Mouse (Mus musculus): ENCODE measurements around the gene Ficd. TPM values are rescaled to one million over a fixed set of nuclear protein-coding genes. Genes with fewer than 3 reads are reported as not detected.

Ficd gene
- polyA plus RNA-seq, 1 experiment from 2014 or later: 9.2 TPM

DNA sequence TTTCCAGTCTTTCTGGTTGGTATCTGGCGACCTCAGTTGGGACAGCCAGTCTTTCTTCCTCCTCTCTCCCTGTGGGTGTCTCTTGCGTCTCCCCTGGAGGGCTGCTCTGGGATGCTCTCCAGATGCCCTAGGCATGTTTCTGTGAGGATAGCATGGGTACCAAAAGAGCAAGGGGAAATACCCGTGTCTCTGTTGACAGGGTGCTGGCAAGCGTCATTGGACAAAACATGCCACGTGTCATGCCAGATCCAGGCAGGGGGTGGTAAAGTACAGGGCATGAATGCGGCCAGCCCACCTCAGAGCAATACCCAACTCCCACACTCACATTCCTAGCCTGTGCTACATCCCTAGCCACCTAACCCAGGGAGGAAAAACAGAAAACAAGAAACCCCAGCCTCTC is 9.0 kb upstream of the Ficd start:
- no peaks in the 10 kb centered on the region for H3K9me3 ChIP-seq (ENCODE audit: control insufficient read depth, low read length)
- no peak for ATAC-seq
- no peak overlapping the region for H3K4me3 ChIP-seq (replicated peaks; ENCODE audit: low read length)
- 75% methylated on average over 6 of the region's 6 CpGs for WGBS
- H3K4me2 ChIP-seq (ENCODE audit: low read length): no peak overlapping the region
- H3K27ac ChIP-seq (ENCODE audit: low read length): no peak overlapping the region
- peaks cover 5% of the 10 kb centered on the region for H3K4me1 ChIP-seq (replicated peaks; ENCODE audit: control insufficient read depth, insufficient read depth, low read length)
- H3K27me3 ChIP-seq (replicated peaks; ENCODE audit: control insufficient read depth, insufficient read depth, low read length): no peaks in the 10 kb centered on the region
- H3K36me3 ChIP-seq (ENCODE audit: control insufficient read depth, insufficient read depth): no peaks in the 10 kb centered on the region
- H3K9ac ChIP-seq (replicated peaks; ENCODE audit: low read depth, low read length): no peak overlapping the region

GRCm38 (mm10) chr5:113727238-113727637 is 8.4 kb upstream of the Ficd start:
- Histone ChIP-seq H3K4me1 (replicated peaks; ENCODE audit: control insufficient read depth, insufficient read depth, low read length) (peaks cover 5% of the 10 kb centered on the region), H3K9ac (replicated peaks; ENCODE audit: low read depth, low read length) (no peak overlapping the region), H3K4me3 (replicated peaks; ENCODE audit: low read length) (no peak overlapping the region), H3K4me2 (ENCODE audit: low read length) (no peak overlapping the region), H3K27ac (ENCODE audit: low read length) (no peak overlapping the region), H3K9me3 (ENCODE audit: control insufficient read depth, low read length) (no peaks in the 10 kb centered on the region), H3K27me3 (replicated peaks; ENCODE audit: control insufficient read depth, insufficient read depth, low read length) (no peaks in the 10 kb centered on the region), H3K36me3 (ENCODE audit: control insufficient read depth, insufficient read depth) (no peaks in the 10 kb centered on the region)
- ATAC-seq: no peak
- 63% methylated on average over 12 of the region's 12 CpGs for WGBS

GRCm38 (mm10) chr5:113728011-113728410 is 7.6 kb upstream of the Ficd start:
- H3K9me3 ChIP-seq (ENCODE audit: control insufficient read depth, low read length): no peaks in the 10 kb centered on the region
- ATAC-seq: no peak
- no peak overlapping the region for H3K4me3 ChIP-seq (replicated peaks; ENCODE audit: low read length)
- no peak overlapping the region for H3K4me2 ChIP-seq (ENCODE audit: low read length)
- H3K27ac ChIP-seq (ENCODE audit: low read length): no peak overlapping the region
- peaks cover 5% of the 10 kb centered on the region for H3K4me1 ChIP-seq (replicated peaks; ENCODE audit: control insufficient read depth, insufficient read depth, low read length)
- no peak overlapping the region for H3K9ac ChIP-seq (replicated peaks; ENCODE audit: low read depth, low read length)
- no peaks in the 10 kb centered on the region for H3K27me3 ChIP-seq (replicated peaks; ENCODE audit: control insufficient read depth, insufficient read depth, low read length)
- no peaks in the 10 kb centered on the region for H3K36me3 ChIP-seq (ENCODE audit: control insufficient read depth, insufficient read depth)
- WGBS: 66% methylated on average over 7 of the region's 7 CpGs

- Histone ChIP-seq H3K27me3 (replicated peaks; ENCODE audit: control insufficient read depth, insufficient read depth, low read length) (no peaks in the 10 kb centered on the region), H3K4me1 (replicated peaks; ENCODE audit: control insufficient read depth, insufficient read depth, low read length) (peaks cover 5% of the 10 kb centered on the region), H3K4me2 (ENCODE audit: low read length) (no peak overlapping the region), H3K36me3 (ENCODE audit: control insufficient read depth, insufficient read depth) (no peaks in the 10 kb centered on the region), H3K9me3 (ENCODE audit: control insufficient read depth, low read length) (no peaks in the 10 kb centered on the region), H3K9ac (replicated peaks; ENCODE audit: low read depth, low read length) (no peak overlapping the region), H3K4me3 (replicated peaks; ENCODE audit: low read length) (no peak overlapping the region), H3K27ac (ENCODE audit: low read length) (no peak overlapping the region)
- WGBS: 88% methylated on average over 7 of the region's 7 CpGs
- ATAC-seq: no peak
Observed at GRCm38 (mm10) chr5:113728691-113729090, 6.9 kb upstream of the Ficd start.

DNA sequence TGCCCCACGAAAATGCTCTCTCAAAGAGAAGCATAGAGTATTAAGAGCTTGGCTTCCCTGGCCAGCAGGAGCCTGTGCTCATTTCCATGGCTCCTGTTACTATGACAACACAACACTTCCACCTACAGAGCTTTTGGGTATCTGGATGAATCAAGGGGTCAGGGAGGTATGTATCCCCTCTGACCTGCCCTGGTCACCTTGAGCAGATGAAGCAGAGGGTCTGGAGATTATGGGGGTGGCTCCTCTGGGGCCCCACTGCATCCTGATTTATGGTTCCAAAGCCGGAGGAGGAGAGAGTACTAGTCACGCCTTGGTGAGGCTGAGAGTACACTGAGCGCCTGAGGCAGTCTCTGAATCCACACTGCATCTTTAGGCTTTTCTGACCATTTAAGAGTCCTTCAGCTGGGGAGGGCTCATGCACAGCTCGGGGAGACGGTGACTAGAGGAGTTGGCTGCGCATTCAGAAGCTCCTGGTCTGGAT is 4.9 kb upstream of the Ficd start:
- no peak overlapping the region for H3K4me3 ChIP-seq (replicated peaks; ENCODE audit: low read length)
- no peak for ATAC-seq
- peaks cover 6% of the 10 kb centered on the region for H3K4me1 ChIP-seq (replicated peaks; ENCODE audit: control insufficient read depth, insufficient read depth, low read length)
- no peak overlapping the region for H3K9ac ChIP-seq (replicated peaks; ENCODE audit: low read depth, low read length)
- H3K4me2 ChIP-seq (ENCODE audit: low read length): no peak overlapping the region
- no peaks in the 10 kb centered on the region for H3K27me3 ChIP-seq (replicated peaks; ENCODE audit: control insufficient read depth, insufficient read depth, low read length)
- peak overlapping the region; percentile 14; the same call in 1 of the 2 replicates for H3K27ac ChIP-seq (ENCODE audit: low read length)
- H3K9me3 ChIP-seq (ENCODE audit: control insufficient read depth, low read length): no peaks in the 10 kb centered on the region
- no peaks in the 10 kb centered on the region for H3K36me3 ChIP-seq (ENCODE audit: control insufficient read depth, insufficient read depth)
- WGBS: 63% methylated on average over 7 of the region's 7 CpGs

- 85% methylated on average over 7 of the region's 7 CpGs for WGBS
Observed at GRCm38 (mm10) chr5:113731174-113731573, 4.4 kb upstream of the Ficd start.

GRCm38 (mm10) chr5:113732182-113732581 is 3.4 kb upstream of the Ficd start:
- no peaks in the 10 kb centered on the region for H3K27me3 ChIP-seq (replicated peaks; ENCODE audit: control insufficient read depth, insufficient read depth, low read length)

More at GRCm38 (mm10) chr5:113731174-113731573, 4.4 kb upstream of the Ficd start:
- no peak overlapping the region for H3K4me2 ChIP-seq (ENCODE audit: low read length)
- H3K27me3 ChIP-seq (replicated peaks; ENCODE audit: control insufficient read depth, insufficient read depth, low read length): no peaks in the 10 kb centered on the region
- peak overlapping the region; percentile 14; the same call in 1 of the 2 replicates for H3K27ac ChIP-seq (ENCODE audit: low read length)
- no peaks in the 10 kb centered on the region for H3K9me3 ChIP-seq (ENCODE audit: control insufficient read depth, low read length)
- H3K9ac ChIP-seq (replicated peaks; ENCODE audit: low read depth, low read length): no peak overlapping the region
- H3K4me1 ChIP-seq (replicated peaks; ENCODE audit: control insufficient read depth, insufficient read depth, low read length): peaks cover 8% of the 10 kb centered on the region
- H3K36me3 ChIP-seq (ENCODE audit: control insufficient read depth, insufficient read depth): no peaks in the 10 kb centered on the region
- H3K4me3 ChIP-seq (replicated peaks; ENCODE audit: low read length): no peak overlapping the region
- no peak for ATAC-seq

GRCm38 (mm10) chr5:113734376-113734775 is 1.2 kb upstream of the Ficd start:
- Histone ChIP-seq H3K9me3 (ENCODE audit: control insufficient read depth, low read length) (no peaks in the 10 kb centered on the region), H3K4me1 (replicated peaks; ENCODE audit: control insufficient read depth, insufficient read depth, low read length) (peaks cover 19% of the 10 kb centered on the region), H3K4me2 (ENCODE audit: low read length) (no peak overlapping the region), H3K36me3 (ENCODE audit: control insufficient read depth, insufficient read depth) (peaks cover 7% of the 10 kb centered on the region), H3K4me3 (replicated peaks; ENCODE audit: low read length) (no peak overlapping the region), H3K27me3 (replicated peaks; ENCODE audit: control insufficient read depth, insufficient read depth, low read length) (no peaks in the 10 kb centered on the region), H3K9ac (replicated peaks; ENCODE audit: low read depth, low read length) (no peak overlapping the region), H3K27ac (ENCODE audit: low read length) (no peak overlapping the region)
- 62% methylated on average over 5 of the region's 5 CpGs for WGBS
- no peak for ATAC-seq

More at GRCm38 (mm10) chr5:113732182-113732581, 3.4 kb upstream of the Ficd start:
- no peak for ATAC-seq
- Histone ChIP-seq H3K4me2 (ENCODE audit: low read length) (no peak overlapping the region), H3K36me3 (ENCODE audit: control insufficient read depth, insufficient read depth) (no peaks in the 10 kb centered on the region), H3K9ac (replicated peaks; ENCODE audit: low read depth, low read length) (no peak overlapping the region), H3K4me3 (replicated peaks; ENCODE audit: low read length) (no peak overlapping the region), H3K4me1 (replicated peaks; ENCODE audit: control insufficient read depth, insufficient read depth, low read length) (peaks cover 17% of the 10 kb centered on the region), H3K27ac (ENCODE audit: low read length) (no peak overlapping the region), H3K9me3 (ENCODE audit: control insufficient read depth, low read length) (no peaks in the 10 kb centered on the region)
- 29% methylated on average over 6 of the region's 6 CpGs for WGBS

DNA sequence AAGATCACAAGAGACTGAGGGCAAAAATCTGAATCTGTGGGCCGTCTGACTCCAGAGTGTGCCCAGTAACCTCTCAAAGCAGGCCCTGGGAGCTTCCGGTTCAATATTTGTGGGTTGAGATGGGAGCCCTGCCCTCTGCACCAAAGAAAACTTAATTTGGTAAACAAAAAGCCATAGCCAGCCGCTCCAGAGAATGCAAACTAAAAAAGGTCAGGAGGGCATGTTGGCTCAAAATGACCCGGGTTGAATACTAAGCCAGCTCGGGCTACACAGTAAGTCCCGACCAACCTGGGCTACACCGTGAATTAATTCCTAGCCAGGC is 619 bp upstream of the Ficd start:
- peak overlapping the region; percentile 75 for H3K9ac ChIP-seq (replicated peaks; ENCODE audit: low read depth, low read length)
- H3K9me3 ChIP-seq (ENCODE audit: control insufficient read depth, low read length): no peaks in the 10 kb centered on the region
- H3K27ac ChIP-seq (ENCODE audit: low read length): peak overlapping the region; percentile 96
- H3K4me3 ChIP-seq (replicated peaks; ENCODE audit: low read length): peak overlapping the region; percentile 73
- WGBS: 26% methylated on average over 7 of the region's 7 CpGs
- H3K4me1 ChIP-seq (replicated peaks; ENCODE audit: control insufficient read depth, insufficient read depth, low read length): peaks cover 19% of the 10 kb centered on the region
- H3K27me3 ChIP-seq (replicated peaks; ENCODE audit: control insufficient read depth, insufficient read depth, low read length): no peaks in the 10 kb centered on the region
- no peak for ATAC-seq
- peaks cover 12% of the 10 kb centered on the region for H3K36me3 ChIP-seq (ENCODE audit: control insufficient read depth, insufficient read depth)
- peak overlapping the region; percentile 81 for H3K4me2 ChIP-seq (ENCODE audit: low read length)

DNA sequence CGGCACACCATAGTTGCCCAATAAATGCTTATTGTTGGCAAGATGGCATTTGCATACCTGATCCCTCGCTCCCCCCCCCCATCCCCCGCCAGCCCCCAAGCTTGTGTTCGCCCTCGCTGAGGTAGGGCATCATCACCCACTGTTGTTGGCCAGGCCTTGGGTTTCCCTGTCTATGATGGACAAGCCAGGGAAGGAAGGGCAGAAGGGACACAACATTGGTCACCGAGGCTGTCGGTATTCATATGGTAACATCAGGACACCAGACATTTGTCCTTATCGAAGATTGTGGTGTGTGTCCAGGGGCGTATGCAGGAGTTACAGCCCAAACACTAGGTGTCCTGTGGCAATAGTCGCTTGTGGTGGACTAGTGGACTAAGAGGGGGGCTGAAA is 505 bp downstream of the Ficd start:
- no peaks in the 10 kb centered on the region for H3K27me3 ChIP-seq (replicated peaks; ENCODE audit: control insufficient read depth, insufficient read depth, low read length)
- peaks cover 19% of the 10 kb centered on the region for H3K4me1 ChIP-seq (replicated peaks; ENCODE audit: control insufficient read depth, insufficient read depth, low read length)
- H3K4me2 ChIP-seq (ENCODE audit: low read length): peak overlapping the region; percentile 85
- H3K4me3 ChIP-seq (replicated peaks; ENCODE audit: low read length): peak overlapping the region; percentile 73
- H3K9me3 ChIP-seq (ENCODE audit: control insufficient read depth, low read length): no peaks in the 10 kb centered on the region
- ATAC-seq: no peak
- peaks cover 15% of the 10 kb centered on the region for H3K36me3 ChIP-seq (ENCODE audit: control insufficient read depth, insufficient read depth)
- peak overlapping the region; percentile 96 for H3K27ac ChIP-seq (ENCODE audit: low read length)
- H3K9ac ChIP-seq (replicated peaks; ENCODE audit: low read depth, low read length): peak overlapping the region; percentile 75
- 2% methylated on average over 10 of the region's 10 CpGs for WGBS

Data from forebrain, embryonic 16.5 days (tissue).